Mouse (Mus musculus): ENCODE results near the gene D11Wsu47e. TPM values are rescaled to one million over a fixed set of nuclear protein-coding genes. Genes with fewer than 3 reads are reported as not detected.

D11Wsu47e gene
- polyA plus RNA-seq, 1 experiment from 2014 or later, result 23.3 TPM

GRCm38 (mm10) chr11:113651206-113651906 is 32.9 kb upstream of the D11Wsu47e start:
- H3K27me3 ChIP-seq (ENCODE audit: control insufficient read depth, insufficient read depth, low read length), result no peaks in the 10 kb centered on the region; the same call in 1 of the 2 replicates

GRCm38 (mm10) chr11:113651907-113652273 is 32.3 kb upstream of the D11Wsu47e start:
- no peak overlapping the region for H3K4me3 ChIP-seq (ENCODE audit: low read depth, low read length)
- DNase-seq (ENCODE audit: low spot score, missing footprints) (peak; percentile 93), ATAC-seq (ENCODE audit: low FRiP score) (no peak)
- no peak overlapping the region for H3K9ac ChIP-seq (ENCODE audit: low read length)
- 0 out of 2 replicates have a peak overlapping the region, but pooled peaks have one; percentile 48 for H3K27ac ChIP-seq (ENCODE audit: low read depth, low read length)
- no peaks in the 10 kb centered on the region; the same call in 1 of the 2 replicates for H3K27me3 ChIP-seq (ENCODE audit: control insufficient read depth, insufficient read depth, low read length)
- H3K4me2 ChIP-seq, result no peak overlapping the region
- peaks cover 13% of the 10 kb centered on the region; the same call in 1 of the 2 replicates for H3K4me1 ChIP-seq (ENCODE audit: control insufficient read depth, insufficient read depth, low read length)
- H3K36me3 ChIP-seq (ENCODE audit: control insufficient read depth, insufficient read depth, low read length), result peaks cover 26% of the 10 kb centered on the region
- 46% methylated on average over 8 of the region's 8 CpGs for WGBS
- H3K9me3 ChIP-seq (ENCODE audit: control insufficient read depth, low read length), result no peaks in the 10 kb centered on the region

More at GRCm38 (mm10) chr11:113651206-113651906, 32.9 kb upstream of the D11Wsu47e start:
- Histone ChIP-seq H3K9me3 (ENCODE audit: control insufficient read depth, low read length) (no peaks in the 10 kb centered on the region), H3K4me1 (ENCODE audit: control insufficient read depth, insufficient read depth, low read length) (peaks cover 13% of the 10 kb centered on the region; the same call in 1 of the 2 replicates), H3K4me2 (peak overlapping the region; percentile 69; the same call in 1 of the 2 replicates), H3K9ac (ENCODE audit: low read length) (no peak overlapping the region), H3K27ac (ENCODE audit: low read depth, low read length) (peak overlapping the region; percentile 71), H3K36me3 (ENCODE audit: control insufficient read depth, insufficient read depth, low read length) (peaks cover 23% of the 10 kb centered on the region), H3K4me3 (ENCODE audit: low read depth, low read length) (no peak overlapping the region)
- DNase-seq (ENCODE audit: low spot score, missing footprints), result no peak
- no peak for ATAC-seq (ENCODE audit: low FRiP score)
- WGBS, result 72% methylated on average over 22 of the region's 22 CpGs

GRCm38 (mm10) chr11:113652516-113652915 is 31.7 kb upstream of the D11Wsu47e start:
- H3K27ac ChIP-seq (ENCODE audit: low read depth, low read length), result no peak overlapping the region
- WGBS, result 92% methylated on average over 6 of the region's 6 CpGs
- no peak overlapping the region for H3K4me2 ChIP-seq
- peaks cover 30% of the 10 kb centered on the region for H3K36me3 ChIP-seq (ENCODE audit: control insufficient read depth, insufficient read depth, low read length)
- ATAC-seq (ENCODE audit: low FRiP score), result no peak
- no peak overlapping the region for H3K9ac ChIP-seq (ENCODE audit: low read length)
- H3K9me3 ChIP-seq (ENCODE audit: control insufficient read depth, low read length), result no peaks in the 10 kb centered on the region
- no peak for DNase-seq (ENCODE audit: low spot score, missing footprints)
- no peak overlapping the region for H3K4me3 ChIP-seq (ENCODE audit: low read depth, low read length)
- H3K4me1 ChIP-seq (ENCODE audit: control insufficient read depth, insufficient read depth, low read length), result peaks cover 13% of the 10 kb centered on the region; the same call in 1 of the 2 replicates
- H3K27me3 ChIP-seq (ENCODE audit: control insufficient read depth, insufficient read depth, low read length), result no peaks in the 10 kb centered on the region

GRCm38 (mm10) chr11:113654105-113654504 is 30.1 kb upstream of the D11Wsu47e start:
- no peak overlapping the region for H3K27ac ChIP-seq (ENCODE audit: low read depth, low read length)
- H3K4me2 ChIP-seq, result no peak overlapping the region
- no peaks in the 10 kb centered on the region for H3K27me3 ChIP-seq (ENCODE audit: control insufficient read depth, insufficient read depth, low read length)
- ATAC-seq (ENCODE audit: low FRiP score), result no peak
- H3K4me3 ChIP-seq (ENCODE audit: low read depth, low read length), result no peak overlapping the region
- peaks cover 10% of the 10 kb centered on the region; the same call in 1 of the 2 replicates for H3K4me1 ChIP-seq (ENCODE audit: control insufficient read depth, insufficient read depth, low read length)
- H3K36me3 ChIP-seq (ENCODE audit: control insufficient read depth, insufficient read depth, low read length), result peaks cover 37% of the 10 kb centered on the region
- no peak for DNase-seq (ENCODE audit: low spot score, missing footprints)
- no peak overlapping the region for H3K9ac ChIP-seq (ENCODE audit: low read length)
- 93% methylated on average over 15 of the region's 15 CpGs for WGBS
- H3K9me3 ChIP-seq (ENCODE audit: control insufficient read depth, low read length), result no peaks in the 10 kb centered on the region

GRCm38 (mm10) chr11:113654561-113655270 is 29.5 kb upstream of the D11Wsu47e start:
- Histone ChIP-seq H3K4me1 (ENCODE audit: control insufficient read depth, insufficient read depth, low read length) (peaks cover 10% of the 10 kb centered on the region; the same call in 1 of the 2 replicates), H3K9ac (ENCODE audit: low read length) (no peak overlapping the region)
- no peak for DNase-seq (ENCODE audit: low spot score, missing footprints)

GRCm38 (mm10) chr11:113656511-113656932 is 27.7 kb upstream of the D11Wsu47e start:
- DNase-seq (ENCODE audit: low spot score, missing footprints), result no peak
- 0 out of 2 replicates have a peak, but pooled peaks cover 3% of the 10 kb centered on the region for H3K4me1 ChIP-seq (ENCODE audit: control insufficient read depth, insufficient read depth, low read length)
- H3K27me3 ChIP-seq (ENCODE audit: control insufficient read depth, insufficient read depth, low read length), result no peaks in the 10 kb centered on the region
- 89% methylated on average over 8 of the region's 8 CpGs for WGBS
- H3K27ac ChIP-seq (ENCODE audit: low read depth, low read length), result no peak overlapping the region
- no peaks in the 10 kb centered on the region for H3K9me3 ChIP-seq (ENCODE audit: control insufficient read depth, low read length)
- no peak for ATAC-seq (ENCODE audit: low FRiP score)
- H3K4me3 ChIP-seq (ENCODE audit: low read depth, low read length), result no peak overlapping the region
- peaks cover 50% of the 10 kb centered on the region for H3K36me3 ChIP-seq (ENCODE audit: control insufficient read depth, insufficient read depth, low read length)
- H3K4me2 ChIP-seq, result no peak overlapping the region
- H3K9ac ChIP-seq (ENCODE audit: low read length), result no peak overlapping the region

More at GRCm38 (mm10) chr11:113654561-113655270, 29.5 kb upstream of the D11Wsu47e start:
- WGBS, result 86% methylated on average over 18 of the region's 18 CpGs
- H3K4me2 ChIP-seq, result no peak overlapping the region
- no peaks in the 10 kb centered on the region for H3K9me3 ChIP-seq (ENCODE audit: control insufficient read depth, low read length)
- peaks cover 41% of the 10 kb centered on the region for H3K36me3 ChIP-seq (ENCODE audit: control insufficient read depth, insufficient read depth, low read length)
- no peaks in the 10 kb centered on the region for H3K27me3 ChIP-seq (ENCODE audit: control insufficient read depth, insufficient read depth, low read length)
- no peak overlapping the region for H3K27ac ChIP-seq (ENCODE audit: low read depth, low read length)
- ATAC-seq (ENCODE audit: low FRiP score), result no peak
- H3K4me3 ChIP-seq (ENCODE audit: low read depth, low read length), result no peak overlapping the region

GRCm38 (mm10) chr11:113657221-113657620 is 27.0 kb upstream of the D11Wsu47e start:
- no peak overlapping the region for H3K4me2 ChIP-seq
- ATAC-seq (ENCODE audit: low FRiP score) (no peak), DNase-seq (ENCODE audit: low spot score, missing footprints) (no peak)
- H3K4me1 ChIP-seq (ENCODE audit: control insufficient read depth, insufficient read depth, low read length), result no peaks in the 10 kb centered on the region
- no peaks in the 10 kb centered on the region for H3K27me3 ChIP-seq (ENCODE audit: control insufficient read depth, insufficient read depth, low read length)
- no peaks in the 10 kb centered on the region for H3K9me3 ChIP-seq (ENCODE audit: control insufficient read depth, low read length)
- 75% methylated on average over 4 of the region's 4 CpGs for WGBS
- H3K4me3 ChIP-seq (ENCODE audit: low read depth, low read length), result no peak overlapping the region
- no peak overlapping the region for H3K27ac ChIP-seq (ENCODE audit: low read depth, low read length)
- H3K9ac ChIP-seq (ENCODE audit: low read length), result no peak overlapping the region
- H3K36me3 ChIP-seq (ENCODE audit: control insufficient read depth, insufficient read depth, low read length), result peaks cover 50% of the 10 kb centered on the region

GRCm38 (mm10) chr11:113658319-113658718 is 25.9 kb upstream of the D11Wsu47e start:
- Histone ChIP-seq H3K4me1 (ENCODE audit: control insufficient read depth, insufficient read depth, low read length) (no peaks in the 10 kb centered on the region), H3K27me3 (ENCODE audit: control insufficient read depth, insufficient read depth, low read length) (no peaks in the 10 kb centered on the region), H3K36me3 (ENCODE audit: control insufficient read depth, insufficient read depth, low read length) (peaks cover 49% of the 10 kb centered on the region), H3K4me2 (no peak overlapping the region), H3K4me3 (ENCODE audit: low read depth, low read length) (no peak overlapping the region), H3K27ac (ENCODE audit: low read depth, low read length) (no peak overlapping the region), H3K9me3 (ENCODE audit: control insufficient read depth, low read length) (no peaks in the 10 kb centered on the region), H3K9ac (ENCODE audit: low read length) (no peak overlapping the region)
- WGBS, result 86% methylated on average over 8 of the region's 8 CpGs
- ATAC-seq (ENCODE audit: low FRiP score) (no peak), DNase-seq (ENCODE audit: low spot score, missing footprints) (no peak)

- no peak overlapping the region for H3K4me3 ChIP-seq (ENCODE audit: low read depth, low read length)
- H3K27me3 ChIP-seq (ENCODE audit: control insufficient read depth, insufficient read depth, low read length), result no peaks in the 10 kb centered on the region
- DNase-seq (ENCODE audit: low spot score, missing footprints) (no peak), ATAC-seq (ENCODE audit: low FRiP score) (no peak)
- WGBS, result 87% methylated on average over 4 of the region's 4 CpGs
- H3K9ac ChIP-seq (ENCODE audit: low read length), result no peak overlapping the region
- H3K4me1 ChIP-seq (ENCODE audit: control insufficient read depth, insufficient read depth, low read length), result no peaks in the 10 kb centered on the region
- no peak overlapping the region for H3K4me2 ChIP-seq
- H3K27ac ChIP-seq (ENCODE audit: low read depth, low read length), result no peak overlapping the region
- H3K9me3 ChIP-seq (ENCODE audit: control insufficient read depth, low read length), result no peaks in the 10 kb centered on the region
- H3K36me3 ChIP-seq (ENCODE audit: control insufficient read depth, insufficient read depth, low read length), result peaks cover 48% of the 10 kb centered on the region
Measured at GRCm38 (mm10) chr11:113658763-113659162, 25.4 kb upstream of the D11Wsu47e start.
